Mouse (Mus musculus): ENCODE data around the gene 4930518I15Rik.

- no peak for TF ChIP-seq EP300 (IDR thresholded peaks at IDR 0.05; ENCODE audit: insufficient read depth, low read depth, low read length)
- no peak for TF ChIP-seq POLR2A (IDR thresholded peaks at IDR 0.05; ENCODE audit: insufficient read depth, low read length)
- TF ChIP-seq CTCF (IDR thresholded peaks at IDR 0.05; ENCODE audit: low read depth, low read length), result no peak
Observed at GRCm38 (mm10) chr2:156897034-156897433, 39.3 kb upstream of the 4930518I15Rik start.

Data from ES-Bruce4 (cell line).